In the genomic region with DNA sequence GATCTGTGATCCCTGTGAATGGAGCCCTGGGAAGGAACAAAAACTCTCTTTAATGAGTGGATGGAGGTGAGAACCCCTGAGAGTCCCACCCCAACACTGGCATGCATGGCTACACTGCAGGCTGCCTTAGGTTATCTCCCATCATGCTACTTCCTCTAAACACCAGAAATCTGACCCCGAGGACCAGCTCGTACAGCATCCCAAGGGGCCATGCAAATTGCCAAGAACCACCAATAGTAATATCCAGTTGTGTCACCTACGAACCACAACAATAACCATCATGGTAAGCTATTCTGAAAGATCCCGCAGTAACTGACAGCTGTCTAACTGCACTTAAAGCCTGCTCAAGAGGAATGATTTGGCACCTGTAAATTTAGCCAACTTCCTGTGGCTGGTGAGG, we compare ENCODE assay signal across 26 mouse cellular contexts.
"Had no signal": no experiment of that assay in that cellular context is flagged by ENCODE, and none has a peak within 500 bp of the region (broad histone marks: within the 10 kb centered on the region; RNA-seq: fewer than 3 reads in every experiment).

No protein-coding gene starts in this region.

- H3K27me3 ChIP-seq: heart, embryonic 12.5 days; hindbrain, embryonic 12.5 days; intestine, embryonic 15.5 days; limb, embryonic 12.5 days had no signal

- H3K36me3 ChIP-seq: hindbrain, embryonic 12.5 days had no signal

- H3K4me2 ChIP-seq: heart, embryonic 12.5 days; hindbrain, embryonic 12.5 days; hindbrain, embryonic 14.5 days; intestine, embryonic 15.5 days; limb, embryonic 12.5 days; liver, embryonic 11.5 days had no signal

- DNase-seq: gastrocnemius, adult 2 months; gastrocnemius, postnatal 10 days; gastrocnemius, postnatal 25 days; heart, adult 18-20 months; heart, postnatal 10 days; heart, postnatal 4 days; kidney, adult 18-20 months; kidney, adult 8-10 months; kidney, postnatal 10 days; kidney, postnatal 25 days; kidney, postnatal 4 days; liver had no signal

- H3K9ac ChIP-seq: heart, embryonic 12.5 days; hindbrain, embryonic 12.5 days; hindbrain, embryonic 14.5 days; intestine, embryonic 15.5 days; limb, embryonic 12.5 days had no signal

- H3K4me1 ChIP-seq: hindbrain, embryonic 10.5 days; hindbrain, embryonic 12.5 days had no signal

- H3K27ac ChIP-seq: gastrocnemius, adult 2 months; heart, embryonic 10.5 days; hindbrain, embryonic 10.5 days; hindbrain, embryonic 12.5 days; hindbrain, embryonic 14.5 days; intestine, embryonic 15.5 days; layer of hippocampus, adult 2 months; left cerebral cortex, adult 2 months; limb, embryonic 10.5 days; limb, embryonic 12.5 days had no signal

- H3K9me3 ChIP-seq: heart, embryonic 12.5 days; hindbrain, embryonic 12.5 days; intestine, embryonic 15.5 days; limb, embryonic 10.5 days; limb, embryonic 12.5 days had no signal

- H3K4me3 ChIP-seq: gastrocnemius, adult 2 months; heart, embryonic 10.5 days; heart, embryonic 12.5 days; hindbrain, embryonic 10.5 days; hindbrain, embryonic 12.5 days; intestine, embryonic 15.5 days; layer of hippocampus, adult 2 months; left cerebral cortex, adult 2 months; limb, embryonic 10.5 days; limb, embryonic 12.5 days had no signal

- ATAC-seq: hindbrain, embryonic 16.5 days; inflammation-experienced regulatory T-cells, adult 6 months; intestine, embryonic 15.5 days; intestine, postnatal 0 days had no signal
